Mouse (Mus musculus): ENCODE measurements around the gene Dennd1b. TPM values are rescaled to one million over a fixed set of nuclear protein-coding genes. Genes with fewer than 3 reads are reported as not detected.

The Dennd1b gene
- total RNA-seq, 1 experiment = 17.6 TPM

- H3K4me1 ChIP-seq (ENCODE audit: control insufficient read depth in 2 of 2, insufficient read depth in 2 of 2, low read length in 2 of 2, poor library complexity in 1 of 2) = no peaks in the 10 kb centered on the region
- H3K9ac ChIP-seq (ENCODE audit: insufficient read depth, low read depth, low read length, poor library complexity, severe bottlenecking) = no peak overlapping the region
- no peaks in the 10 kb centered on the region for H3K9me3 ChIP-seq (ENCODE audit: control insufficient read depth, insufficient read depth, low read depth, low read length)
- in situ Hi-C loops (cut with MboI; ENCODE audit: low sequenced_read_pairs in 2 of 2, unreplicated experiment in 2 of 2) = no loop called here
- H3K27ac ChIP-seq (ENCODE audit: insufficient read depth, low read depth, low read length, poor library complexity, severe bottlenecking) = no peak overlapping the region
- H3K36me3 ChIP-seq (ENCODE audit: control insufficient read depth, insufficient read depth, low read length, poor library complexity, severe bottlenecking) = no peaks in the 10 kb centered on the region
- no peak for DNase-seq (ENCODE audit: low read depth, low spot score)
- TF ChIP-seq ZNF384 (IDR thresholded peaks at IDR 0.05; ENCODE audit: low read depth, low read length) (no peak), MAFK (IDR thresholded peaks at IDR 0.05; ENCODE audit: insufficient read depth, low read depth, low read length) (no peak), CHD2 (IDR thresholded peaks at IDR 0.05; ENCODE audit: low read depth, low read length) (no peak), HCFC1 (IDR thresholded peaks at IDR 0.05; ENCODE audit: borderline replicate concordance, insufficient read depth, low read length) (no peak)
- no peak overlapping the region for H3K4me3 ChIP-seq (ENCODE audit: insufficient read depth in 1 of 2, low read depth in 1 of 2, low read length in 2 of 2, poor library complexity in 1 of 2, severe bottlenecking in 1 of 2)
These were observed 246.6 kb downstream of the Dennd1b start for GRCm38 (mm10) chr1:139209796-139210195.

GRCm38 (mm10) chr1:139210505-139210904 lies 247.3 kb downstream of the Dennd1b start:
- no peak for DNase-seq (ENCODE audit: low read depth, low spot score)

GRCm38 (mm10) chr1:139215311-139215710 lies 252.1 kb downstream of the Dennd1b start:
- DNase-seq (ENCODE audit: low read depth, low spot score) = no peak
- no peaks in the 10 kb centered on the region for H3K4me1 ChIP-seq (ENCODE audit: control insufficient read depth in 2 of 2, insufficient read depth in 2 of 2, low read length in 2 of 2, poor library complexity in 1 of 2)
- no peak overlapping the region for H3K27ac ChIP-seq (ENCODE audit: insufficient read depth, low read depth, low read length, poor library complexity, severe bottlenecking)
- in situ Hi-C loops (cut with MboI; ENCODE audit: low sequenced_read_pairs in 2 of 2, unreplicated experiment in 2 of 2) = no loop called here
- no peak overlapping the region for H3K9ac ChIP-seq (ENCODE audit: insufficient read depth, low read depth, low read length, poor library complexity, severe bottlenecking)
- TF ChIP-seq ZNF384 (IDR thresholded peaks at IDR 0.05; ENCODE audit: low read depth, low read length) (no peak), MAFK (IDR thresholded peaks at IDR 0.05; ENCODE audit: insufficient read depth, low read depth, low read length) (no peak), ZC3H11A (IDR thresholded peaks at IDR 0.05; ENCODE audit: borderline replicate concordance, low read depth, low read length) (no peak), CHD2 (IDR thresholded peaks at IDR 0.05; ENCODE audit: low read depth, low read length) (no peak), HCFC1 (IDR thresholded peaks at IDR 0.05; ENCODE audit: borderline replicate concordance, insufficient read depth, low read length) (no peak)
- H3K9me3 ChIP-seq (ENCODE audit: control insufficient read depth, insufficient read depth, low read depth, low read length) = no peaks in the 10 kb centered on the region
- H3K36me3 ChIP-seq (ENCODE audit: control insufficient read depth, insufficient read depth, low read length, poor library complexity, severe bottlenecking) = no peaks in the 10 kb centered on the region
- no peak overlapping the region for H3K4me3 ChIP-seq (ENCODE audit: insufficient read depth in 1 of 2, low read depth in 1 of 2, low read length in 2 of 2, poor library complexity in 1 of 2, severe bottlenecking in 1 of 2)

More at GRCm38 (mm10) chr1:139210505-139210904, 247.3 kb downstream of the Dennd1b start:
- in situ Hi-C loops (cut with MboI; ENCODE audit: low sequenced_read_pairs in 2 of 2, unreplicated experiment in 2 of 2) = no loop called here
- no peaks in the 10 kb centered on the region for H3K4me1 ChIP-seq (ENCODE audit: control insufficient read depth in 2 of 2, insufficient read depth in 2 of 2, low read length in 2 of 2, poor library complexity in 1 of 2)
- H3K9me3 ChIP-seq (ENCODE audit: control insufficient read depth, insufficient read depth, low read depth, low read length) = no peaks in the 10 kb centered on the region
- H3K9ac ChIP-seq (ENCODE audit: insufficient read depth, low read depth, low read length, poor library complexity, severe bottlenecking) = no peak overlapping the region
- H3K4me3 ChIP-seq (ENCODE audit: insufficient read depth in 1 of 2, low read depth in 1 of 2, low read length in 2 of 2, poor library complexity in 1 of 2, severe bottlenecking in 1 of 2) = no peak overlapping the region
- no peaks in the 10 kb centered on the region for H3K36me3 ChIP-seq (ENCODE audit: control insufficient read depth, insufficient read depth, low read length, poor library complexity, severe bottlenecking)
- H3K27ac ChIP-seq (ENCODE audit: insufficient read depth, low read depth, low read length, poor library complexity, severe bottlenecking) = no peak overlapping the region
- TF ChIP-seq HCFC1 (IDR thresholded peaks at IDR 0.05; ENCODE audit: borderline replicate concordance, insufficient read depth, low read length) (no peak), ZNF384 (IDR thresholded peaks at IDR 0.05; ENCODE audit: low read depth, low read length) (no peak), MAFK (IDR thresholded peaks at IDR 0.05; ENCODE audit: insufficient read depth, low read depth, low read length) (no peak), CHD2 (IDR thresholded peaks at IDR 0.05; ENCODE audit: low read depth, low read length) (no peak), ZC3H11A (IDR thresholded peaks at IDR 0.05; ENCODE audit: borderline replicate concordance, low read depth, low read length) (no peak)

- Histone ChIP-seq H3K4me1 (ENCODE audit: control insufficient read depth in 2 of 2, insufficient read depth in 2 of 2, low read length in 2 of 2, poor library complexity in 1 of 2) (no peaks in the 10 kb centered on the region), H3K9me3 (ENCODE audit: control insufficient read depth, insufficient read depth, low read depth, low read length) (no peaks in the 10 kb centered on the region), H3K4me3 (ENCODE audit: insufficient read depth in 1 of 2, low read depth in 1 of 2, low read length in 2 of 2, poor library complexity in 1 of 2, severe bottlenecking in 1 of 2) (no peak overlapping the region), H3K27ac (ENCODE audit: insufficient read depth, low read depth, low read length, poor library complexity, severe bottlenecking) (no peak overlapping the region), H3K9ac (ENCODE audit: insufficient read depth, low read depth, low read length, poor library complexity, severe bottlenecking) (no peak overlapping the region), H3K36me3 (ENCODE audit: control insufficient read depth, insufficient read depth, low read length, poor library complexity, severe bottlenecking) (no peaks in the 10 kb centered on the region)
- DNase-seq (ENCODE audit: low read depth, low spot score) = no peak
- in situ Hi-C loops (cut with MboI; ENCODE audit: low sequenced_read_pairs in 2 of 2, unreplicated experiment in 2 of 2) = no loop called here
- TF ChIP-seq MAFK (IDR thresholded peaks at IDR 0.05; ENCODE audit: insufficient read depth, low read depth, low read length) = no peak
- no peak for TF ChIP-seq CHD2 (IDR thresholded peaks at IDR 0.05; ENCODE audit: low read depth, low read length)
- TF ChIP-seq ZNF384 (IDR thresholded peaks at IDR 0.05; ENCODE audit: low read depth, low read length) = no peak
- no peak for TF ChIP-seq HCFC1 (IDR thresholded peaks at IDR 0.05; ENCODE audit: borderline replicate concordance, insufficient read depth, low read length)
These were observed 260.6 kb downstream of the Dennd1b start for GRCm38 (mm10) chr1:139223804-139224203.

All from ES-E14 (cell line).